Mouse (Mus musculus): ENCODE measurements around the gene Opn5.

The Opn5 gene

DNA sequence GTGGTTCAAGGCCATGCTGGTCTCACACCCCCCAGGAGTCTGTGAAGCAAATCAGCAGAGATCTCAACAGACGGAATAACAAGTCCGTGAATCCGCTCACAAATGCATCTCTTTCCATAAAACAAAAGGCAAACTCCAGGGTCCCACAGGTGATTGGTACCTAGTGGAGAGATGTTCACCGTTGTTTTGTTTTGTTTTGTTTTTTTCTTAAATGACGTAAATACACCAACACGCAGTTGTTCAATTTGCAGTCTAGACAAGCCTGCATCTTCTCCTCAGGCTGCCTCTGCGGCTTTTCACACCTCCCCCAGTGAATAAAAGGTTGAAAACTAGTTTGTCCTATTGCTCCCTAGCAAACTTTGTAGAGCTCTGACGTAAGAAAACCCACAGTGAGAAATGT, at the start of gene Opn5:
Opn5 (minus strand) TSS at position 101 of the 400 bp plus-strand sequence.
- no peak for DNase-seq

DNA sequence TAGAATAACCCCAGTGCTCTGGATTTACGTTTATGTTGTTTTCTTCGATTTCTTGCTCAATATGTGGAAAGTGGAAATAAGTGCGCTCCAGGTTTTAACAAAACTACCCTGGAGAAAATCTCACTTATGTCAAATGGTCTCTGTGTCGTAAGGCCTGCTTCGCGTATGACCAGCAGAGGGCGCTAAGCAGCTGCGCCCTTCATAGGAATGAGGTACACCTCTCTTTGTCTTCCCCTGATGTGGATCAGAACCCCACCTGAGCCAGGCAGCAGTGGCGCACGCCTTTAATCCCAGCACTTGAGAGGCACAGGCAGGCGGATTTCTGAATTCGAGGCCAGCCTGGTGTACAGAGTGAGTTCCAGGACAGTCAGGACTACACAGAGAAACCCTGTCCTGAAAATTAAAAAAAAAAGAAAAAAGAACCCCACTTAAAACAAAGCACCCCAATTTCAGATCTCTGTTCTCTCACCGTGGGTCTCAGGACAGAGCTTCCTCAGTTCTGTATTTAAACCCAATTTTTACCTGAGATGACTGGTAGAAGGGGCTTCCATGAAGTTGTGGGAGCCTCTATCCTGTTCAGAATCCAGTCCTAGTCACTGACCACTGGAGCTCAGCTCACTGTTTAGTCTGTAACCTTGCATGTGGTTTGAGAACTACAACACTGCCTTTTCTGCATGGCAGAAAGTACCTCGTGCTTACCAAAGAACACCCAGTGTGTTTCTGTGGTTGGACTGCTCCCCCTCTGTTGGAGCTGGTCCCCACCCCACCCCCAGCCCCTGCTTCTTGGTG, 47.6 kb upstream of the Opn5 start:
- DNase-seq: peak; percentile 5

DNA sequence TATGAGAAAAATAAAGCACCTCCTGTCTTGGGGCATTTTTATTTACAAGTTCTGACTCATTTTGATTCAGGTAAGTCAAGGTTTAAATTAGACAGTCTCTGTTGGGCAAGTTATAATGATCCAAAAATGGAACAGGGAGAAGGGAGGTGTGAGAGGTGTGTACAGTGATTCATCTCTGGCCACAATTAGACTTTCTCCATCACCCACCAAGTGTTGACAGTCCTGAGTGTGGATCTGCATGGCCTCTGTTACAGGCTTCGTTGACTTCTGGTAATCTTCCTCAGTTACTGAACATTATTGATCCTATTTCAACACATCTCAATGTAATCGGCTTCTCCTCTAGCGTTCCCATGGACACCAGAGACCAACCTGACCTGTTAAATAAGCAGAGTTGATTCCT, 32.2 kb upstream of the Opn5 start:
- no peak for DNase-seq

DNA sequence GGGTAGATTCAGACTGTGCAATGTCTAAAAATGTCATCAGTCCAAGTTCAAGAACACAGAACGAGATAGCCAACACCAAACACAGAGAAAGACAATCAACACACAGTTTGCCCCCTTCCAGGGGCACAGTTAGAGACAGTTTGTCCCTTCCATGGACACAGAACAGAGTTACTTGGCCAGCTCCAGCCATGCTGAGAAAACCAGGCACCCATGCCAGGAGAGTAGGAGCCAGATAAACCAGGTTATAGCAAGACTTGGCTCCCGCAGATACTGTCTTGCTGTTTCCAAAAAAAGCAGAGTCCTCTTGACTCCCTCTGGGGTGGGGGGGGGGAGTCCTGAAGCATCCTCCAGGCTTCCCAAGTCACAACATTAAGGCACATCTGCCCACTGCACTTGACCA, 19.0 kb upstream of the Opn5 start:
- DNase-seq: no peak

DNA sequence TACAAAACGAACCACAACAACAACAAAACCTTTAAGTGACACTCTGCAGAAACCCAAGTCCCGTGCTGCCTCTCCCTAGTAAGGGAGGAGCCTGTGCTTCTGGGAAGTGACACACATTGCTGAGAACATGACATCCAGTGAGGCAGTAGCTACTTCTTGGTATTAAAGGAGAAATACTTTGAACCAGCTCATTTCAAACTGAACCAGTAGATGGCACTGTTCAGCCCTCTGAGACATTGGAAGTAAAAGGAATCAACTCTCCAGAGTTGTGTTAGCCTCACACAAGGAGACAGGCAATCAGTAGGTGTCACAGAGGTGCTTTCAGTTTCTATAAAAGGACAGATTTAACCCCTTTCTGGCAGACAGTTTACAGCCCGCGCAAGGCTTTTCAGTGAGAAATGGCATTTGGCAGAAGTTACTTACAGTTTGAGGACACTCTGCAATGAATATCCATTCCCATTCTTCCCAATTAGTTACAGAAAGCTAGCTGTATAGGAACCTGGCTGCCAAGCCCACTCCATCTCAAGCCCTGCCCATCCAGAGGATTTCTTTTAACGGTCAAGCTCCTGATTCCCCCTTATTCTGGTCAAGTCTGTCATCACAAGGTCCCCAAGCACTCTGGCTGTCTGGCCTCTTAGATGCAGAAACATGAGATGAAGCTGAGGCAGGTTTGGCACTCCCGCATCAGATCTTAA, 2.0 kb upstream of the Opn5 start:
- DNase-seq: peak; percentile 25

DNA sequence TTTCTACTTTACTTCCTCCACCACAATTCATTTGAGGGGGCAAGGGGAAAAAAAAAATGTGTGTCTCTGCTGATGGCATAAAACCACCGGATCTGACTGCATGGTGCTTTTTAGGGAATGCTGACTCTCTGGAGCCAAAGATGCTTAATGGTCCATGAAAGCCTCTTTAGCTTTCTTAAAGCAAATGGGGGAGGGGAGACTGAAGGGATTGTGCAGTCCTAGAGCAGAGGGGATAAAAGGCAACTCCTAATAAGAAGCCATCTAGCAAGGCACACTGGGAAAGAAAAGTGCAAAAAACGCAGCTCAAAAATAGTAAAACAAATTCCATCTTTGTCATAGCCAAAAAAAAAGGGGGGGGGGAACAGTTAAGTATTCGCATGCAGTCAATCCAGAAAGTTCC, 2.9 kb downstream of the Opn5 start:
- no peak for DNase-seq

DNA sequence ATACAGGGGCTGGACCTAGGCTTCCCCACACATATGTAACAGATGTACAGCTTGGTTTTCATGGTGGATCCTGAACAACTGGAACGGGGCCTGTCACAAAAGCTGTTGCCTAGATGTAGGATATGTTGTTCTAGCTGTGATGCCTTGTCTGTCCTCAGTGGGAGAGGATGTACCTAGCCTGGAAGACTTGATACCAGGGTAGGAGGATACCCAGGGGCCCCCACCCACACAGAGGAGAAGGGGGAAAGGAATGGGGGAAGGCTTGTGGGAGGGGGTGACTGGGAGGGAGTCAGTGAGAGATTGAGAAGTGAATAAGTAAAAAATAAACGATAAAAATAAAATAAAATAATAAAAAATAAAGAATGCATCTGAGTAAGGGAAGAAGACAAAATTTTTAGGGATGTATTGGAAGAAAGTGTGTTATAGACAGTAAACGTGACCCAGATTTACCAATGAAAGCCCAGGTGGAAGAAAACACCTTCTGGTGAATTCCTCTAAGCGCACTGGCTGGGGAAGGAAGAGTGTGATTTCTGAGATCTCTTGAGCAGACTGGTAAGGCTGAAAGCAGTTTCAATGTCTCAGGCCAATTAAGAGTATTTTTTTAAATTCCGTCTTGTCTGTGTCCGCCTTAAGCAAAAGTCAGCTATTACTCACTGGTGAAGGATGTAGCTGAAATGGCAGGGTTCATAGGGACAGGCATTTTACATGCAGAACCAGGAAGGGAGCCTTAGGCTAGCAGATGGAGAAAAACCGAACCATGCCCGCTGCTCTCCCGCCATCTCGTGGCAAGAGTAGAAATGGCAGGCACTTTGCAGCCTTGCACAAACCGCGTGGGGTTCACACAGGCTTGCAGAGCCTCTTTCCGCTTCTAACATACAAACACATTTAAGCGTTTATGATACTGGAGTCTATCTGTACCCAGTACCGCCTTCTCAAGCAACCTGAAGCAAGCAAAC, 8.1 kb downstream of the Opn5 start:
- DNase-seq: peak; percentile 87

DNA sequence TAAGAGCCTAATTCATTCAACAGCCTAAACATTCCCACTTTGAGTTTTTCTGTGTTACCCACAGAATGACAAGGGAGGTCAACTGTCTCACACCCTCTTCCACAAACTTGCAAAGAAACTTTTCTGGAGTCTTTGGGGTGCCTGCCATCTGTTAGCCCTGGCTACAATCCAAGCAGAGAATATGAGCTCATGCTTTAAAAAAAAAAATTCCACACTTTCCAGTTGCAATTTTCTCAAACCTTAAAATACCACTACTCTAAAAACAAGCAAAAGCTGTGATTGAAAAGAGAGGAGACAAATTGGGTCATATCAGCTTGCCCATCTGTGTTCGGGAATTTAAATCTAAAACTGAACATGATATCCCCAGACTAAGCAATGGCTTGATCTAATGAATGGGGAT, 24.7 kb downstream of the Opn5 start:
- no peak for DNase-seq

DNA sequence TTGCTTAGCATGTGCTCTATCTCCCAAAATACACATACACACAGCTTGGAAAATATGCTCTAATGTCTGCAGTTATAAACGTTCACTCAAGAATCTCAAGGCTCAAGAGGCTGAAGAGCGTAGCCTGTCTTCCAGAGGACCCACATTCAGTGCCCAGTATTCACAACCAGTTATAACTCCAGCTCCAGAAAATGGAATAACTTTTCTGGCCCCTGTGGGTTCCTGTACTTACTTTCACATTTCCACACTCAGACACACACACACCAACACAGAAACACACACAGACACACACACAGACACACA, 28.2 kb downstream of the Opn5 start:
- DNase-seq: no peak

DNA sequence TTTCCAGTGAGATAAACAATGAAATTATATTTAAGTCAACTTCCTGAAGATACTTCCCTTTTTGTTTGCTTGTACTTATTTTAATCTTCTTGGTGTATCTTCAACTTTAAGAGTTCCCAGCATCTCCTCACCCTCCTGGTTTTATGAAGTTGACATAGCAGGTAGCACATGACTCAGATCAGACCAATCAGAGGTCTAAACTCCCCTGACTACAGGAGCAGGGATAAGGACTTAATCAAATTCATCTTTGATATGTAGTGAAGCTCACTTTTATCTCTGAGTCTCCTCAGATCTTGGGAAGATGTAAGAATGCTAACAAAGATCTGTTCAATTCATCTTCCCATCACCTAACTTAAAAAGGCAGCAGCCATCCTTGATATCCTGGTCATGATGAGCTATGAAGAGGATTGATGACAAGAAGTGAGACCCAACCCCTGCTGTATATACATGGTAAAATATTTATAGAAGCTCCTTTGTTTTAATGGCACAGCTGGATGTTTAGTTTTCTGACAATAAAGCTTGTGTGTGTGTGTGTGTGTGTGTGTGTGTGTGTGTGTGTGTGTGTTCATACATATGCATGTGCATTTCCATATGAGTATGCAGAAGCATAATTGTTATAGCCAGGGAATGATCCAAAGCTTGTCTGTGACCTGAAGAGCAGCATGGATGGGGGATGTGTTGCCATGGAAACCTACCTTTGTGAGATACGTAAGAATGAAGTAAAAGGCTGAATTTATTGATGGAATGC, 28.7 kb downstream of the Opn5 start:
- no peak for DNase-seq

DNA sequence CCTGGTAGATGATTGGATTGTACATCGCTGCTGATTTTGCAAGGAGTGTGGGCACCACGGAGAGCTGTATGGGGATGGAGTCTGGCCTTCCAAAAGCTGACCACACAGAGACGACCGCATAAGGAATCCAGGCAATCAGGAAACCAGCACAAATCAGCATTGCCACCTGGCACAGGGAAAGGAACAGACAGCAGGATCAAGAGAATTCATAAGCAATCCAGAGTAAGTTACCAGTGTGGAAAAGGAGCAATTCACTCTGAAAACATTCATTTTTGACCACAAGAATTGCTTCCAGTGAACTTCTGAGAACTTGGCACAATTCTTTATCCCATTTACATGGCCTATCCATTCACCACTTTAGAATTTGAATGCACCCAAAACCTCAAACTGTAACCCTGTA, 30.6 kb downstream of the Opn5 start:
- DNase-seq: no peak

DNA sequence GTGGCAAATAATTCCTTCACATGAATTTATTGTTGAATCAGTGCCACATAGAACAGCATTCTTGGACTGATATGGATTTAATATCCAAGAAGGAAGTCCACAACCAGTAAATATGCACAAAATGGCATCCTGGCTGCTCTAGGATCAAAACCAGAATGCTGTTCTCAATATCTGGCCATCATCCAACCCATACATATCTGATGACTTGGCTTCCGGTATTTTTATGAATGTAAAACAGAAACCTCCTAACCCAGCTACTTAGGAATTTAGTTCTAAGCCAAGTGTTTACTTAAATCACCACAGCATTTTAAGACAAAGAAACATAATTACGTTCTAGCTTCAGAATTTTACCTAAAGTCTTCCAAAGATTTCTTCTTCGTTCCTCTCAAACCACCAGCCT, 31.0 kb downstream of the Opn5 start:
- DNase-seq: no peak

DNA sequence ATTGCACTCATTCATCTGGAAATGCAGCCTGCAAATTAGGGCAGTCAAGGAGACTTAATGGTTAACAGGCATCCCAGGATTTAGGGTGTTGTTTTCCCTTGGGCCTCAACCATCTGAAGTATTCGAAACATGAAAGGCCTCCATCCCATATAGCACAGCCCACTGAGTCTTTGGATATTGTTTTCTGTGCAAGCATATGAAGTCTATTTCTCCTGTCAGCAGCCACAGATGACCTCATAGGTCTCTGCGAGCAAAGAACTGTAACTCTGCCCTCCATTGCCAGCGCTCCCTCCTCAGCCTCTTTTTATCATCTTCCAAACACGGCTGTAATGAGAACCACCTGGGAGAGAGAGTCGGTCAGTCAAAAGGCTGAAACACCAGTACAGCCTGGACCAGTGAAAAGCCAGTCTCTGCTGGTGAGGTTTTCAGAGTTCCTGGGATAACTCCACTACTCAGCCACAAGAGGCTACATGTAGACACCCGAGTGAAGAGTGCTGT, 34.5 kb downstream of the Opn5 start:
- DNase-seq: no peak

DNA sequence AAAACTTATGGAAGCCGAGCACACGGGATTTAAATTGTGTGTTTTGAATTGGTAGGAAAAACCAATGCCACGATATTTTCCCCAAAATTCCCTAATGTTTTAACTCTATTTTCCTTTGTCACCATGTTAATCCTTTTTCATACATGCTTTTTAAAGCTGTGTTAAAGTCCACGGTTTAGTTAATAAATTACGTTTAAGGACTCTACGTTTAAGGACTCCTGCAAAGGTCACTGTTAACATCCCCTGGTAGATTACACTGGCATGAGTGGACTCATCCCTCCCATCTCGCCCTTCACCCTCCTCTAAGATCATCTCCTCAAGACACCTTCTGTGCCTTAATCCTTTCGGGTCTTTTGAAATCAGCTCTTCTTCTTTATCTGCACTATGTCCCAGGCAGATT, 37.4 kb downstream of the Opn5 start:
- no peak for DNase-seq

DNA sequence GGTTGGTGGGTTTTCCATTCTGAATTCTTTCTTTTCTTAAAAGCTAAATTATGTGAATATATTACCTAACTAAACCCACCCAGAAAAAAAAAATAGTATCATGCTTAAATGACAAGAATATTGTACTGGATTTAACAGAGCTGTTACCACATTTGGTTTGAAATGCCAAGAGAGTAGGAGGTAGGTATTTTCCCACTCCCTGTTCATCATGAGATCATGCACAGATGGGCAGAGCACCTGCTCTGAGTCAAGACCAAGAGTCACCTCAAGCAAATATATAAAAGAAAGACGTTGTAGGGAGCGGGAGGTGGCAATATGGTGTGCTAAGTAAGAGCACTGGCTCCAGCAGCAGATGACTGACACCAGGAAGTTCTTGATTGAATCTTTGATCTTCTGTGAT, 61.6 kb downstream of the Opn5 start:
- DNase-seq: peak; percentile 26

DNA sequence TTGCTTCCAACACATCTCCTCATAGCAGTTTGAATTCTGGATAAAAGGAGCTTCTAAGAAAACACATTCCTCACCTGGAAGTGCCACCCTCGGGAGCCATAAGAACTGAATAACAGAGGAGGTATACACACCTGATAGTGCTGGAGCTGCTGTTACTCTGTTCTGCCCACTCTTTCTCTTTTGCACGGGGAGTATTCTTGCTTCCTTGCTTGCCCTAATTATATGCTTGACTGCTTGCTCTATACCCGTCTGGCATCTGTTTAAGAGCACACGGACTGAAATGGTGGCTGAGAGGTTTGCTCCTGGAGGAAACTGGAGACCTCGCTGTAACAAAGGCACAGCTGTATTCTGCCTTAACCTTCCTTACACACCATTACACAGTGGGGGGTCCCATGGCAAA, 81.0 kb downstream of the Opn5 start:
- DNase-seq: no peak

DNA sequence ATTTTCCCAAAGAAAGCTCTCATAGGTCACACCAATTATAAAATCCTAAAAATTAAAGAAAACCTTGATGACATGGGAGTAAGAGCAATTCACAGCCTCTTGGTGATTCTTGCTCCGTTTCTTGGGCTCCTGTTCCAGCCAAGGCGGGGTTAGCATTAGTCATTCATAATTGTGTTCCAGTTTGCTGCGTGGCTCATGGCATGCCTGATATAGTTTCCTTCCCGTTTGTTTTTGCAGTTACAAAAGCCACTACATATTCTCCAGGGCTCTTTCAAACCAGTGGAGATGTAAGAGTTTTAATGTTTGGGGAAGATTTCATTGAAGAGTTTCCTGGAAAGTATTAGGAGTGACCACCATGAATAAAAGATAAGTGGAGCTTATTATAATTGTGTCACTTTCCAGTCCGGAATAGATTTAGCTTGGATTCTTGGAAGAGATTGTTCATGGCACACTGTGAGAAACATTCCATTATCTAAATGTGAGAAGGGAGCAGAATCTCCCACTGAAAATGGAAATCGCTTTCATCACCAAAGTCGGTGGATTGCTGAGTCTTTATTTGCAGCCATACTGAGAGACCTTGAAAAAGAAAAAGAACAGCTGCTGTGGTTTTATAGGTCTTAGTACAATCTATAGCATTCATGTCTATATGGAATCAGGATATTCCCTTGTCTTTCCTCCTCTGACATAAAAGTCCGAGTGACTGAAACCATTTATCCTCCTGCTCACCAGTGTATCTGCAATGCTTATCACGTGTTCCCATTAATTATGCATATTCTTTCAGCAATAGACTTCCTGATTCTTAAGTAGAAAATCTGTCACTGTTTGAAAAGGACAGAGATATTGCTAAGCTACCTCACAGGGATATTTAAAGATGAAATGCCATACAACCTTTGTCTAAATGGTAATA, 101.6 kb downstream of the Opn5 start:
- no peak for DNase-seq
